Mouse (Mus musculus) intestine, embryonic 14.5 days (tissue): Measurements from ENCODE around the gene Cenpi. TPM values are rescaled to one million over a fixed set of nuclear protein-coding genes. Genes with fewer than 3 reads are reported as not detected.

ENCODE experiments used
- ATAC-seq: fragments of 200-750 bp; cut with Nextera tagmentation; replicated peaks from 2 replicates; pipeline ENCODE4 v1.8.0; 2017; ENCODE audit warnings: low read depth, moderate number of reproducible peaks, moderate TSS enrichment, moderate library complexity; ENCODE audit not compliant: low FRiP score, low TSS enrichment
- DNase-seq: peaks from one replicate; pipeline ENCODE4 v3.0.0-alpha.2; 2018; ENCODE audit warnings: low spot score
- H3K27ac ChIP-seq: fragments of 300-500 bp; sonication (generic); 2 replicates; pipeline ENCODE4 v1.5.1; 2014; ENCODE audit warnings: low read depth, mild to moderate bottlenecking, control low read depth
- H3K27me3 ChIP-seq: fragments of 300-500 bp; sonication (generic); replicated peaks from 2 replicates; pipeline ENCODE4 v1.6.1; 2014; ENCODE audit warnings: low read length, control low read depth; ENCODE audit not compliant: control insufficient read depth, insufficient read depth
- H3K36me3 ChIP-seq: fragments of 300-500 bp; sonication (generic); 2 replicates; pipeline ENCODE4 v1.6.1; 2014; ENCODE audit warnings: low read length, control low read depth; ENCODE audit not compliant: control insufficient read depth, insufficient read depth
- H3K4me1 ChIP-seq: fragments of 300-500 bp; sonication (generic); replicated peaks from 2 replicates; pipeline ENCODE4 v1.6.1; 2014; ENCODE audit warnings: low read length, control low read depth, mixed read lengths; ENCODE audit not compliant: control insufficient read depth, insufficient read depth
- H3K4me2 ChIP-seq: fragments of 300-500 bp; sonication (generic); 2 replicates; pipeline ENCODE4 v1.6.1; 2014; ENCODE audit warnings: low read length
- H3K4me3 ChIP-seq: fragments of 300-500 bp; sonication (generic); 2 replicates; pipeline ENCODE4 v1.5.1; 2014; ENCODE audit warnings: low read depth, low read length, control low read depth, mixed read lengths
- H3K9ac ChIP-seq: fragments of 300-500 bp; sonication (generic); 2 replicates; pipeline ENCODE4 v1.6.1; 2014; ENCODE audit warnings: mild to moderate bottlenecking, low read length
- H3K9me3 ChIP-seq: fragments of 300-500 bp; sonication (generic); 2 replicates; pipeline ENCODE4 v1.6.1; 2016; ENCODE audit warnings: low read length, control low read depth; ENCODE audit not compliant: control insufficient read depth
- WGBS: fragments of 180-500 bp; shearing (Covaris S2); extraction: QIAGEN DNeasy Blood & Tissue Kit; methylation state at CpG from one replicate; pipeline ENCODE4 v1.1.7; 2014; 5-methylcytosine and 5-hydroxymethylcytosine counted together
- polyA plus RNA-seq: library from polyadenylated mRNA; unstranded; fragments of >200 nt; fragmentation: Nextera tagmentation; extraction: Ambion mirVana; gene quantifications from 2 replicates; pipeline ENCODE4 v1.2.1, GENCODE M21; 2014

Gene Cenpi
- polyA plus RNA-seq: 33.8 and 36.1 TPM in 2 replicates

DNA sequence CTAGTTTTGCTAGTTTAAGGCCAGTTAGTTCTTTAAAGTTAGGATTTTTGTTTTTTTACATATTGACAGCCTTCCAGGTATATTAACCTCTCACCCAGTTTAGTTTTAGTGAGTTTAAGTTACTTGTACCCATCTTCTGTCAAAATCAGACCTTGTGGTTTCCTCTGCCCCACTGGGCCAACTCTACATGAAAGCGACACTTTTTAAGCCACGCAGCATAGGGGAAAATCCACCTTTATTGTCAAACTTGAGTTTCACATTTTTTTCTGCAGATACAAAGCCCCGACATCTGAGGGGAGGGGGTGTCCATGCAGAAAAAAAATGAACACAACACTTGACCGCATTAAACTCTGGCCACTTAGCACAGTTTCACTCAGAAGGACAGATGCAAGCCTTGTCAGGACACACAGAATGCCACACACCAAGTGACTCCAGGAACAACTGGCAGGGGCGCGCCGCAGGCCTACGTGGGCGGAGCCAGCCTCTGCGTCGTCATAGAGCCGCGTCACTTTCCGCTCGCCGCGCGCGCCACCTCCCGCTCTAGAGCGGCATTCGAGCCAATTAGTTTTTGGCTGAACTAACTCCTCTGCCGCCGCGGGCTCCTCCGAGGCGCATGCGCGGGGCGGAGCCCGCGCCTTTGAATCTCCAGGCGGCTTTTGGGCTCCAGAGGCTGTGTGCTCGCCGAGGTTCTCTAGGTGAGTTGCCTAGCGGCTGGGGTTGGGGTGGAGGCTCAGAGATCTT, at the start of gene Cenpi:
Gene Cenpi (plus strand): TSS at position 551 of the 741 bp plus-strand sequence.
- DNase-seq: peak; percentile 85
- no peaks in the 10 kb centered on the region for H3K9me3 ChIP-seq
- ATAC-seq: peak; percentile 97
- no peaks in the 10 kb centered on the region for H3K27me3 ChIP-seq
- WGBS: 18% methylated on average over 36 of the region's 36 CpGs
- no peak within 1 kb of the TSS for H3K27ac ChIP-seq
- H3K4me3 ChIP-seq: peak within 1 kb of the TSS; percentile 41
- H3K9ac ChIP-seq: peak within 1 kb of the TSS; percentile 52
- H3K36me3 ChIP-seq: peaks cover 3% of the 10 kb centered on the region; the same call in 1 of the 2 replicates
- H3K4me2 ChIP-seq: peak within 1 kb of the TSS; percentile 51
- H3K4me1 ChIP-seq: no peaks in the 10 kb centered on the region

DNA sequence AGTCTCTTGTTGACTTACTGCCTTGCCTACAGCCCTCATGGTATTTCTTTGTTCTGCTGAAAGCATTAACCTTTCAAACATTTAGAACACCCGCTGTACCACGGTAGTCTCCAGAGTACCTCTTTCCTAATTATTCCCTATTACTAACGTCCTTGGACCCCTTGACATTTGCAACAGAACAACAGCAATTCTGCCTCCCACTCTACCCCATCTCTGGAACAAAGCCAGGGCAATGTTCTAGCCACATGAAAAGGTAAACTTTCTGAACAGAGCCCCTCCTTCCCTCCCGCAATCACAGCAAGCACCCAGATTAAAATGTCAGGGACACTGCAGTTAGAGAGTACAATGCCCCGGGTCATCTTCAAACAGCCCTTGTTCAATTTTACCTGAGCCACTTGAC, 46.7 kb upstream of the Cenpi start:
- no peak for ATAC-seq
- 60% methylated on average over 5 of the region's 5 CpGs for WGBS

DNA sequence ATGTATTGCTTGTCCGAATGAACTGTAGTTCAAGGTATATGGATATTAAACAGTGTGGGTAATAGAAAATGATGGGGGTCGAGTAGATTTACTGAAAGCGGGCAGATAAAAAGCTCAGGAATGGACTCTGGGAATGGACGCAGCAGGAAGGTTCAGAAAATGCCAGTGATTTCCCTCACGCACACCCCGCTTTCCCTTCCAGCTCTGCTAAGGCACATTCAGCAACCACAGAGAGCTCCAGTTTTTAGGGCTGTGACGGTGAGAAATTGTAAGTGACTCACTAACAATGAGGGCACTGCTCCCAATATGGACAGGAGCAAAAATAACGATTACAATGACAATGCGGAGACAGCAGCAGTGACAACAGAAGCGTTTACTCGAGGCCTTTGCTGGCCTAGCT, 45.8 kb upstream of the Cenpi start:
- Histone ChIP-seq H3K27ac (no peak overlapping the region), H3K36me3 (0 out of 2 replicates have a peak, but pooled peaks cover 4% of the 10 kb centered on the region), H3K27me3 (no peaks in the 10 kb centered on the region), H3K4me3 (no peak overlapping the region), H3K9me3 (no peaks in the 10 kb centered on the region), H3K4me1 (no peaks in the 10 kb centered on the region), H3K9ac (no peak overlapping the region), H3K4me2 (no peak overlapping the region)
- no peak for DNase-seq
- ATAC-seq: no peak
- 78% methylated on average over 11 of the region's 11 CpGs for whole genome bisulfite sequencing

More for the DNA sequence above, 46.7 kb upstream of the Cenpi start:
- Histone ChIP-seq H3K9me3 (no peaks in the 10 kb centered on the region), H3K27ac (no peak overlapping the region), H3K36me3 (0 out of 2 replicates have a peak, but pooled peaks cover 3% of the 10 kb centered on the region), H3K9ac (no peak overlapping the region), H3K27me3 (no peaks in the 10 kb centered on the region), H3K4me3 (no peak overlapping the region), H3K4me2 (no peak overlapping the region), H3K4me1 (no peaks in the 10 kb centered on the region)
- DNase-seq: no peak

DNA sequence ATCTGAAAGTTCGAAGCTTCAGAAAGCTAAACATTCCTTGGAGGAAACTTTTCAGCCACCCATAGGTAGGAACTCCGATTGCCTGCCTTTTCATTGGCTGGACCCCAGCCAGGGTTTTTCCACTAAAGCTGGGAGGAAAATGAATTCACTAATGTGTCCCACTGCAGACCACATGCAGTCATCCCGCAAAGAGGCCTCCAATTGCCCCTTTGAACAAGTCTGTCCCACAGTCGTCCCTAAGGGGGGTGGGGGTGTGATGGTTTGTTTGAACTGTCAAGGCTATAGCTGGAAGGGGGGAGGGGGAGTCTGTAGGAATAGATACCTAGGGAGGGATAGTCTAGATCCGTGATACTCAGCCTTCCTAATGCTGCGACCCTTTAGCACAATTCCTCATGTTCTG, 32.2 kb upstream of the Cenpi start:
- no peaks in the 10 kb centered on the region for H3K36me3 ChIP-seq
- peak; percentile 58 for DNase-seq
- H3K4me3 ChIP-seq: peak overlapping the region; percentile 36
- no peaks in the 10 kb centered on the region for H3K27me3 ChIP-seq
- H3K9ac ChIP-seq: no peak overlapping the region
- ATAC-seq: peak; percentile 41; the same call in 1 of the 2 replicates
- peak overlapping the region; percentile 51 for H3K4me2 ChIP-seq
- peak overlapping the region; percentile 57; the same call in 1 of the 2 replicates for H3K27ac ChIP-seq
- H3K9me3 ChIP-seq: no peaks in the 10 kb centered on the region
- WGBS: 20% methylated on average over 6 of the region's 6 CpGs
- no peaks in the 10 kb centered on the region for H3K4me1 ChIP-seq

DNA sequence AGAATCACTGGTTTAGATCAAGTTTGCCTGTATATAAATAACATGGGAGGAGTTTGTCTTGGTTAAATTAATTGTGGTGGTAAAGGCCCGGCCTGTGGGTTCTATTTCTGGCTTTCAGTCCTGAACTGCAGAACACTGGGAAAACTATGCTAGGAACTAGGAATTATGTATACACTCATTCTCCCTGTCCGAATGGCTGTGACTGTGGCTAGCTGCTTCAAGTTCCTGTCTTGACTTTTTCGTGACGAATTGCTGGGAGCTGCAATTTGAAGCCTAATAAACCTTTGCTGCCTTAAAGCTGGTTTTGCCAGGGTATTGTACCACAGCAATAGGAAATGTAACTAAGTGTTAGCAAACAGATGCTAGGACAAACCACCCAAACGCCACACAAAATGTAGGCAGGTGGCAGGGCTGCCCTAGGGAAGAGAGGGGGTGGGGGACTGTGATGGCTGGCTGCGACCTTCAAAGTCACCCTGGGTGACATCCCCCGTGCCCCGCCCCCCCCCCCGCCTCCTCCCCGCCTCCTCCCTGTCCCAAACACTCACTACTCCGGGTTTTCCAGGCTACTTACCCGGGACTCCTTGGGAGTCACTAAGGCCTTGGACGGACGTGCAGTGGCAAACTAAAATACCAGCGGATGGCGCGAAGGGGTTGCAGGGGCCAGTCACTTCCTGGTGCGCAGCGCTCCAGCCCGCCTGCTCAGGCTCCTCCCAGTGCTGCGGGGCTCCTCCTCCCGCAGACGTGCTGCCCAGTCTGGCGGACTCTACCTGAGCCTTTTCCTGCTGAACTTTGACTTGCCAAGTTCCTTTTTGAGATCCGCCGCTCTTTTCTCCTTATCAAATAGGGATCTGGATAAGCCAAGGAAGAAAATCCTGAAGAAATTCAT, 31.4 kb upstream of the Cenpi start, which contains the start of gene Trmt2b:
Gene Trmt2b (minus strand): TSS at position 710 of the 886 bp plus-strand sequence.
- H3K27ac ChIP-seq: peak within 1 kb of the TSS; percentile 57
- no peaks in the 10 kb centered on the region for H3K9me3 ChIP-seq
- no peaks in the 10 kb centered on the region for H3K36me3 ChIP-seq
- peak within 1 kb of the TSS; percentile 36 for H3K4me3 ChIP-seq
- 11% methylated on average over 23 of the region's 26 CpGs for WGBS
- DNase-seq (peak; percentile 75), ATAC-seq (peak; percentile 93)
- peak within 1 kb of the TSS; percentile 22; the same call in 1 of the 2 replicates for H3K9ac ChIP-seq
- no peaks in the 10 kb centered on the region for H3K4me1 ChIP-seq
- H3K4me2 ChIP-seq: peak within 1 kb of the TSS; percentile 51
- no peaks in the 10 kb centered on the region for H3K27me3 ChIP-seq

DNA sequence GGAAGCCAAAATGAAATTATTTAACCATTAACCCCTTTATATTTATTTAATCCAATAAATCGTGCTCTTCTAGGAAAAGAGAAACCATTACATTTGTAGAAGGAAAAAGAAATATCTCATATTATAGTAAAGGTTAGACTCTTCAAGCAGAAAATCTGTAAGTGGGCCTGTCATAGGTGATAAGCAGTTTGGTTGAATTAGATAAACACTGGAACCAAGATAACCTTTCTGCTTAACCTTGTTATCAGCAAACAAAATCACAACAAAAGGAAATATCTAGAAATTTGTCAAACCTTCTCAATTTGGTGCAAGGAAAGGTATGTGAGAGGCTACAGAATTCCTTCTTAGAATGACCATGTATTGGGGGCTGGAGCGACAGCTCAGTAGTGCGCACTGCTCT, 27.4 kb upstream of the Cenpi start:
- Histone ChIP-seq H3K9me3 (no peaks in the 10 kb centered on the region), H3K4me3 (no peak overlapping the region), H3K9ac (no peak overlapping the region), H3K4me2 (no peak overlapping the region), H3K27me3 (no peaks in the 10 kb centered on the region), H3K4me1 (no peaks in the 10 kb centered on the region), H3K27ac (no peak overlapping the region), H3K36me3 (no peaks in the 10 kb centered on the region)
- DNase-seq: no peak
- ATAC-seq: no peak
- WGBS: 85% methylated on average over 3 of the region's 3 CpGs

DNA sequence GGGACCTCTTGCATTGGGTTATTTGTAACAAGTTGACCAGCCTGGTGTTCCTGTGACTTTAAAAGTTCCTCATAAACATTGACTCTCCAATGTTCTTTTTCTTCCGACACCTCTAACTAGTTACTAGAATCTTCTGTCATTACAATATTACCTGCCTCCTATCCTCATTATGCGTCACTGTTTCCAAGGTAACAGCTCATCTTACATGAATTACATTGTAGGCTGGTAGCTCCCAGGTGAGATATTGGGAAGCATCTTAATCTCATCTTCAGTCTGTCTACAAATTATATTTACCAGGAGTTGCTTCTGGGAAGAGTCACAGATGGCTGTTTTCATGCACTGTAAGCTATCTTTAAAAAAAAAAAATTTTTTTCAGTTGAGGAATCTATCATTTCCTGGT, 22.8 kb upstream of the Cenpi start:
- H3K9me3 ChIP-seq: no peaks in the 10 kb centered on the region
- H3K4me2 ChIP-seq: no peak overlapping the region
- H3K27me3 ChIP-seq: no peaks in the 10 kb centered on the region
- 90% methylated on average over 2 of the region's 2 CpGs for WGBS
- ATAC-seq: no peak
- no peaks in the 10 kb centered on the region for H3K36me3 ChIP-seq
- DNase-seq: no peak
- no peaks in the 10 kb centered on the region for H3K4me1 ChIP-seq
- no peak overlapping the region for H3K27ac ChIP-seq
- H3K9ac ChIP-seq: no peak overlapping the region
- H3K4me3 ChIP-seq: no peak overlapping the region

DNA sequence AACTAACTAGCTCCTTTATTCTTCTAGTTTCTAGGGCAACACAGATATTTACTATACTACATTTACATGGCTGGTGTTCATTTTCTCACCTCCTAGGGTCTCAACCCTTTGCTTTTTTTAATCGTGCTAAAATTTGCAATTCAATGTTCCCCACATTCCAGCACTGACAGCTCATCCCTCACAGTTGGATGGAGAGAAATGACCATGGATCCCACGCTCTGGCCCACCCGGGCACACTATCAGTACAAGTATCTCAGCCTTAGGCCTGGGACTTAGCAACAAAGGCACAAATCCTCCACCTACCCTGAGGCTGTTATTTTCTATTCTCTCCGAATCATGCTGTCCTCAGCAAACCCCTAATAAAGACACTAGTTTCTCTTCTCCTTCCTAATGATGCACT, 22.1 kb upstream of the Cenpi start:
- no peak for ATAC-seq
- Histone ChIP-seq H3K36me3 (no peaks in the 10 kb centered on the region), H3K27ac (no peak overlapping the region), H3K4me3 (no peak overlapping the region), H3K9me3 (no peaks in the 10 kb centered on the region), H3K4me2 (no peak overlapping the region), H3K27me3 (no peaks in the 10 kb centered on the region), H3K4me1 (no peaks in the 10 kb centered on the region), H3K9ac (no peak overlapping the region)
- no peak for DNase-seq
- WGBS: 58% methylated on average over 4 of the region's 4 CpGs
